Mouse (Mus musculus) stomach, postnatal 0 days (tissue): ENCODE data around the gene Fam213b. TPM values are rescaled to one million over a fixed set of nuclear protein-coding genes. Genes with fewer than 3 reads are reported as not detected.

Experiments
- ATAC-seq: fragments of 200-750 bp; cut with Nextera tagmentation; 2 replicates; pipeline ENCODE4 v1.8.0; 2017; ENCODE audit not compliant: low FRiP score, low TSS enrichment
- DNase-seq: peaks from one replicate; pipeline ENCODE4 v3.0.0-alpha.2; 2016; ENCODE audit warnings: low spot score
- H3K27ac ChIP-seq: fragments of 300-500 bp; sonication (generic); replicated peaks from 2 replicates; pipeline ENCODE4 v1.5.1; 2014; ENCODE audit warnings: mild to moderate bottlenecking, control low read depth
- H3K27me3 ChIP-seq: fragments of 300-500 bp; sonication (generic); 2 replicates; pipeline ENCODE4 v1.6.1; 2014; ENCODE audit warnings: low read length; ENCODE audit not compliant: control insufficient read depth, insufficient read depth
- H3K36me3 ChIP-seq: fragments of 300-500 bp; sonication (generic); 2 replicates; pipeline ENCODE4 v1.6.1; 2014; ENCODE audit warnings: low read length, mixed read lengths; ENCODE audit not compliant: control insufficient read depth, insufficient read depth
- H3K4me1 ChIP-seq: fragments of 300-500 bp; sonication (generic); replicated peaks from 2 replicates; pipeline ENCODE4 v1.6.1; 2014; ENCODE audit warnings: antibody characterized with exemption; ENCODE audit not compliant: control insufficient read depth, insufficient read depth
- H3K4me2 ChIP-seq: fragments of 300-500 bp; sonication (generic); replicated peaks from 2 replicates; pipeline ENCODE4 v1.6.1; 2014; ENCODE audit warnings: low read depth, mild to moderate bottlenecking, control low read depth, moderate library complexity
- H3K4me3 ChIP-seq: fragments of 300-500 bp; sonication (generic); 2 replicates; pipeline ENCODE4 v1.5.1; 2014; ENCODE audit warnings: low read depth, low read length, control low read depth
- H3K9ac ChIP-seq: fragments of 300-500 bp; sonication (generic); 2 replicates; pipeline ENCODE4 v1.6.1; 2014; ENCODE audit warnings: mild to moderate bottlenecking, low read length, control low read depth, mixed read lengths
- H3K9me3 ChIP-seq: fragments of 300-500 bp; sonication (generic); 2 replicates; pipeline ENCODE4 v1.6.1; 2016; ENCODE audit warnings: low read length; ENCODE audit not compliant: control insufficient read depth
- CTCF ChIP-seq: IDR thresholded peaks from 2 replicates; pipeline ENCODE4 v1.5.1; 2016; ENCODE audit warnings: antibody characterized with exemption, low read depth, mild to moderate bottlenecking, moderate library complexity
- EP300 ChIP-seq: optimal IDR thresholded peaks from 2 replicates; pipeline ENCODE3; 2016; ENCODE audit warnings: antibody characterized with exemption
- whole genome bisulfite sequencing: fragments of 180-500 bp; shearing (Covaris S2); extraction: QIAGEN DNeasy Blood & Tissue Kit; methylation state at CpG from one replicate; pipeline ENCODE4 v1.1.7; 2014; 5-methylcytosine and 5-hydroxymethylcytosine counted together
- polyA plus RNA-seq: library from polyadenylated mRNA; unstranded; fragments of >200 nt; fragmentation: Nextera tagmentation; extraction: Ambion mirVana; gene quantifications from 2 replicates; pipeline ENCODE4 v1.2.1, GENCODE M21; 2015

The Fam213b gene
- polyA plus RNA-seq, 1 experiment from 2014 or later = 62.1 TPM

- Histone ChIP-seq H3K9me3 (no peaks in the 10 kb centered on the region), H3K27ac (peak overlapping the region; percentile 76), H3K36me3 (no peaks in the 10 kb centered on the region), H3K27me3 (no peaks in the 10 kb centered on the region), H3K4me2 (peak overlapping the region; percentile 44), H3K9ac (peak overlapping the region; percentile 31; the same call in 1 of the 2 replicates), H3K4me1 (no peaks in the 10 kb centered on the region), H3K4me3 (peak overlapping the region; percentile 27; the same call in 1 of the 2 replicates)
- DNase-seq (peak; percentile 97), ATAC-seq (peak; percentile 96)
- 8% methylated on average over 18 of the region's 18 CpGs for WGBS
- TF ChIP-seq EP300 = no peak
- peak; percentile 96 for TF ChIP-seq CTCF
Measured at GRCm38 (mm10) chr4:154877864-154878548, 20.9 kb downstream of the Fam213b start.

- Histone ChIP-seq H3K4me3 (no peak overlapping the region), H3K27me3 (no peaks in the 10 kb centered on the region), H3K4me2 (no peak overlapping the region), H3K27ac (no peak overlapping the region), H3K36me3 (no peaks in the 10 kb centered on the region), H3K9ac (no peak overlapping the region), H3K9me3 (no peaks in the 10 kb centered on the region), H3K4me1 (no peaks in the 10 kb centered on the region)
- DNase-seq (no peak), ATAC-seq (no peak)
- no peak for TF ChIP-seq CTCF
- TF ChIP-seq EP300 = no peak
- WGBS = 70% methylated on average over 6 of the region's 6 CpGs
Measured at GRCm38 (mm10) chr4:154873186-154873585, 25.7 kb downstream of the Fam213b start.

- WGBS = 7% methylated on average over 13 of the region's 13 CpGs
- Histone ChIP-seq H3K9me3 (no peaks in the 10 kb centered on the region), H3K27ac (no peak overlapping the region), H3K4me1 (no peaks in the 10 kb centered on the region), H3K36me3 (no peaks in the 10 kb centered on the region), H3K9ac (no peak overlapping the region), H3K4me3 (no peak overlapping the region), H3K27me3 (no peaks in the 10 kb centered on the region), H3K4me2 (no peak overlapping the region)
- ATAC-seq (peak; percentile 28; the same call in 1 of the 2 replicates), DNase-seq (peak; percentile 34)
- TF ChIP-seq EP300 = no peak
- TF ChIP-seq CTCF = peak; percentile 38; the same call in 1 of the 2 replicates
Measured at GRCm38 (mm10) chr4:154871757-154872251, 27.1 kb downstream of the Fam213b start.

- no peak for ATAC-seq
- no peaks in the 10 kb centered on the region for H3K27me3 ChIP-seq
- 72% methylated on average over 4 of the region's 4 CpGs for WGBS
- H3K27ac ChIP-seq = no peak overlapping the region
- H3K4me3 ChIP-seq = no peak overlapping the region
- no peak overlapping the region for H3K9ac ChIP-seq
- H3K9me3 ChIP-seq = no peaks in the 10 kb centered on the region
- no peak for DNase-seq
- TF ChIP-seq EP300 (no peak), CTCF (no peak)
- no peak overlapping the region for H3K4me2 ChIP-seq
- no peaks in the 10 kb centered on the region for H3K36me3 ChIP-seq
- H3K4me1 ChIP-seq = no peaks in the 10 kb centered on the region
Measured at GRCm38 (mm10) chr4:154870721-154871120, 28.2 kb downstream of the Fam213b start.

- Histone ChIP-seq H3K4me1 (no peaks in the 10 kb centered on the region), H3K4me2 (no peak within 1 kb of the TSS), H3K9me3 (no peaks in the 10 kb centered on the region), H3K9ac (no peak within 1 kb of the TSS), H3K4me3 (no peak within 1 kb of the TSS), H3K27me3 (no peaks in the 10 kb centered on the region), H3K27ac (no peak within 1 kb of the TSS), H3K36me3 (no peaks in the 10 kb centered on the region)
- WGBS = 77% methylated on average over 7 of the region's 7 CpGs
- DNase-seq (no peak), ATAC-seq (no peak)
- TF ChIP-seq CTCF (no peak), EP300 (no peak)
Measured at GRCm38 (mm10) chr4:154869440-154869839, 29.5 kb downstream of the Fam213b start, which contains the start of gene Mmel1. Gene Mmel1, plus strand, starts transcription at chr4:154869585.

GRCm38 (mm10) chr4:154867257-154867656 is 31.7 kb downstream of the Fam213b start:
- Histone ChIP-seq H3K9me3 (no peaks in the 10 kb centered on the region), H3K27ac (no peak overlapping the region), H3K9ac (no peak overlapping the region), H3K36me3 (no peaks in the 10 kb centered on the region), H3K27me3 (no peaks in the 10 kb centered on the region), H3K4me2 (no peak overlapping the region), H3K4me1 (no peaks in the 10 kb centered on the region), H3K4me3 (no peak overlapping the region)
- ATAC-seq = no peak
- DNase-seq = no peak
- 76% methylated on average over 6 of the region's 6 CpGs for WGBS
- TF ChIP-seq CTCF = no peak
- TF ChIP-seq EP300 = no peak
